Mouse (Mus musculus): ENCODE data around the gene Zc3h15.
"Not testable (repeated sequence)": the region's sequence is repeated elsewhere in the genome, so short reads cannot be mapped to it uniquely, and the experiment has no call there.

The Zc3h15 gene

DNA sequence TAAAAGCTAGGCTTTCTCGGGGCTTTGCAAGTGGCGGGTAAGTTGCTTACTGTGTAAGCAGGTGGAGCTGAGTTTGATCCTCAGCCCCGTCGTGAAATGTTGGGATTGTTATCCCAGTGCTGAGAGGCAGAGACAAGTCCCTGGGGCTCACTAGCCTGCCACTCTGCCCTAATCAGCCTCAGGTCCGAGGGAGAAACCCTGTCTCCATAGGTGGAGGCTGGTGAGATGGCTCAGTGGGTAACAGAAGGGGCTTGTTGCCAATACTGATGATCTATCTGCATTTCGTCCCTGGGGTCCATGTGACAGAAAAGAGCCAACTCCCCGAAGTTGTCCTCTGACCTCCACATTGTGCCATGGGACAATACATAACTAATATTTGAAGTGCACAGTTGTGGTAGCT, 30.2 kb downstream of the Zc3h15 start:
- DNase-seq (ENCODE audit: low spot score), result no peak

DNA sequence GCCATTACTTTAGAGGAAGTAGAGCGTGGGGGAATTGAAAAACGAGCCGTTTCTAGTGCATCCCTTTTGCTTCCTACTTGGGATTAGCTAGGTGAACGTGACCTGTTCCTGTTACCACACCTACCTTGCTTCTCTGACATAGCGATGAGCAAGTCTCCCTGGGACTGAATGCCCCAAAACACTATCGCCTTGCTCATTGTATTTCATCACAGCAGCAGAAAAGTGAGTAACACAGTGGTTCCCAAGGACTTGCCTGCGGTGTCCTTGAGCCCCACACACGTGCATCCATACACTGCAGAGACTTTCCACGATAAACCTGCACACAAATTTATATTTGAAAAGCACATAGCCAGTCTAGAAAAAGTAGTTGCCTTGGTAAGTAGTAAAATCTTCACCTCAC, 30.7 kb downstream of the Zc3h15 start:
- no peak for DNase-seq (ENCODE audit: low spot score)

DNA sequence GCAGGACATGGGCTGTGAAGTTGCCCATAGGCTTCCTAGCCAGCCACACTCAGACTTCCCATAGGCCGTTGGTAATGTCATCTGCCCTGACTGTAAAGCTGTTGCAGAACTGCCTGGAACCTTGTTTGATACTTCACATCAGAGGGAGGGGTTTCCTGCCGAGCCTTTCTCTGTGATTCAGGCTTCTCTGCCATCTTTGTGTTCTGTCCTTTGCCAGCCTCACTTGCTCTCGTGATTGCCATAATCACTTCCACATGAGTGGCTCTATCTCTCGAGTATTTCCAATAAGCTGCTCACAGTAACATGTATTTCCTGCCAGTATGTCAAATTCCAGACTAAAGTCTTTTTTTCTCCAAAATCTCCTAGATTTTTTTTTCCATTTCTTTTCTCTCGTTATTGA, 31.4 kb downstream of the Zc3h15 start:
- DNase-seq (ENCODE audit: low spot score), result no peak

DNA sequence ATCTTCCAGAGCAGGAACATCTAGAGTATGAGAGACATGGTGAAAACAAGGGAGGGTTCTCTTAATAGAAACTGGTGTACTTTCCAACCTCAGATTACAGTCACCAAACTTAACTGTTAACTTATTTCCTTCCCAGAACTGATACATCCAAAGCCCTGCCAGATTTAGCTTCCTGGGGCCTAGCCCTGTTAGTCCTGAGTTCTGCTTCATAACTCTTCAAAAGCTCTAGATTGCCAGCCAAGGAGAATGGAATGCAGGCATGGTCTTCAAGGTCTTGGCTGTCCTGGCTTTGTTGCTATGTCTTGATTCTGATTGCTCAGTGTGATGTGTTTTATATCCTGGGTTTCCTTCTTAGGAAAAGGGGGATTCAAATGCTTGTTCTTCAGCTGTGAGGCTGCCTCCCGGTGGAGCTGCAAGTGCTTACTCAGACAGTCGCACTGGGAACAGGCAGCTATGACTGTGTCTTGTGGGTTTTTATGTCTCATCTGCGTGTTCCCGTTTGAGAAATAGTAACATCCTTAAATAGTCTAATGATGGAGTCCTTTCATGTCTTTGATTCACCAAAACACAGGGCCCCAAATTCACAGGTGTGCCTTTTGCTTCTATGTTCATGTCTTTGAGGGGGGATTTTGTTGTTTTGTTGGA, 32.1 kb downstream of the Zc3h15 start:
- no peak for DNase-seq (ENCODE audit: low spot score)

DNA sequence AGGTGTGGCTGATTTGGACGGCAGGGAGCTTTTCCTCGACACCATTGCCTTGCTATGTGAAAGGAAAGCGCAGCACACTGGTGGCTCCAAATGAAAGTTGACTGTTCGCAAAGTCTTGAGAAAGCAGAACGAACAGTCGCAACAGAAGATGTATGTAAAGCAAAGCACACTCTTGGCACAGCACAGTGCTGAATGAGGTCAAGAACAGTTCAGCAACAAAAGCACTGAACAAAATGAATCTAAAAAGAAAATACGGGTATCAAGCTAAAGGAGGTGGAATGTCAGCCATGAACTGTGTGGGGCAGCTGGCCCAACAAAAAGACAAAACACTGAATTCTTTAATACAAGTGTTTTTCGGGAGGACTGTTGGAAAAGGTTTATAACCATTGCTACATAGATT, 37.1 kb downstream of the Zc3h15 start:
- no peak for DNase-seq (ENCODE audit: low spot score)

DNA sequence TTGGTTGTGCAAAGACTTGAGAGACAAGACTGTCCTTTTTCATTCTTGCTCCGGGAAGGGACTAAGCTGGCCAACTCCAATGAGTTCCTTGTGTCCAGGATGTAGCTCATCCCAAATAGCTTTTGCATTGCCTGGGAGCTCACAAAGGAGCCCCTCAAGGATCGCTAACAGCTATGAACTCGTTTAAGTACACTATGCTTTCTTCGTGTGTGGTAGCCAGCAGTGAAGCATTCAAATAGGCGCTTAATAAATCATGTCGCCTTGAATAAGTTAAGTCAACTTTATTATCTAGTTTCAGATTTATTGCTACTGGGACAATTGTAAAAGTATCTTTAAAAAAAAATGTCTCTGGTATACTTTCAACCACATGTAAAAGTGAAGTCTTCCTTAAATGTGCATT, 37.5 kb downstream of the Zc3h15 start:
- no peak for DNase-seq (ENCODE audit: low spot score)

DNA sequence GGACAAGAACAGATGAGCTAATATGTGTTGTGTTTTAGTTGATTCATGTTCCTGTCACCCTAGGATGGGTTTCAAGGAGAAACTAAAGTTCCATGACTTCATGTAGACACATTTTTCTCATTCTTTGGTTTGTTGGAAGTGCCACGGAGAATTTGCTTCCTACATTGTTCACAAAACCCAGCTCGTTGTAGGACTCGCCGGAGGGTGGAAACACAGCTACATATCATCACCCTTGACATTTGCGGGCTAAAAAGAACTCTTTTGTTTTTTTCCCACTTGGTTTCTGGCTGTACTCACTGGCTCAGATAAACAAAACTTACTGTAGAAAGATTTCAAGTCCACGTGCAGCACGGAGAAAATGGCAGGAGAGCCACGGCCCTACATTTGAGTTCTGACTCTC, 38.0 kb downstream of the Zc3h15 start:
- no peak for DNase-seq (ENCODE audit: low spot score)

DNA sequence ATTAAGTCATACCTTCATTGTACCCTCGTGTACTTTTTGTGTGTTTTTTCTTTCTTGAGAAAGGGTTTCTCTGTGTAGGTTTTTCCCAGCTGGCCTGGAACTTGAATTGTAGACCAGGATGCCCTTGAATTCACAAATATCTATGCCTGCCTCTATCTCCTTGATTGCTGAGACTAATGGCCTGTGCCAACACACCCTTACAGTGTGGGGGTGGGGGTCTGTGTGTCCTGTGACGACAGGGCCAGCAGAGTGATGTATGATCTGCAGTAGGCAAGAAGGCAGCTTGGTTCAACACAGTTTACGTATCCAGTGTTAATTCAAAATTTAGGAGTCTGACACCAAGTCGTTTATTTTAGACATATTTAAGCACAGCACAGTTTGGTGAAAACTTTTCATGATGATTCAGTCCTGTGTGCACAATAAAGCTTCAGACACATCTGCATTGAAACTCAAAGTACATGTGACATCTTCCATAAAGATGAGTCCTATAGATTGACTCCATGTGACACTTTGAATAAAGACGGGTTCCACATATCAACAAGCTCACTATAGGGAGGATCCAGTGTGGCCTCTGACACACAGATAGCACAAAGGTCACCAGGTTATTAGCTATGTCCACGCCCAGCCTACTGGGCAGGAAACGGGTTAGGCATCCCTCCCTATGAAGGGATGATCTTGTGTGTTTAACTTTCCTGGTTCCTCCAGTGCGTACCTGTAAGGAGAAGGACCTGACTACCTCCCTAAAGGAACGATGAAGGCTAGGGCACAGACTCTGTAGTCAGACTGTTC, 39.7 kb downstream of the Zc3h15 start:
- no peak for DNase-seq (ENCODE audit: low spot score)

DNA sequence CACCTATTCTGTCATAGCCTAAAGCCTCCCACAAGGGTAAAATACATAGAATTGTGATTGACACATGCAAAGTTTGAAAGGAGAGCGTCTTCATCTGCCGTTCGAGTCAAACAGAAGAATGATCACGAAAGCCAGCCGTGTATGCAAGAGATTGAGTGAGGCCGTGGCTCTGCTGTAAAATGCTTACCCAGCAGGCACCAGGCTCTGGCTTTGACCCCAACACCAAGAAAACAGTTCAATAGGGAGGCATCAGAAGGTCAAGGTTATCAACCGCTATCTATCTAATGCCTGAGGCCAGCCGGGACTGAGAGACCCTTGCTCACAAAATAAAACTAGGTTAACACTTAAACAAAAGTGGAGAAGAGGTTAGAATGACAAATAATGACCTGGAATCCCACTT, 40.5 kb downstream of the Zc3h15 start:
- DNase-seq (ENCODE audit: low spot score), result no peak

DNA sequence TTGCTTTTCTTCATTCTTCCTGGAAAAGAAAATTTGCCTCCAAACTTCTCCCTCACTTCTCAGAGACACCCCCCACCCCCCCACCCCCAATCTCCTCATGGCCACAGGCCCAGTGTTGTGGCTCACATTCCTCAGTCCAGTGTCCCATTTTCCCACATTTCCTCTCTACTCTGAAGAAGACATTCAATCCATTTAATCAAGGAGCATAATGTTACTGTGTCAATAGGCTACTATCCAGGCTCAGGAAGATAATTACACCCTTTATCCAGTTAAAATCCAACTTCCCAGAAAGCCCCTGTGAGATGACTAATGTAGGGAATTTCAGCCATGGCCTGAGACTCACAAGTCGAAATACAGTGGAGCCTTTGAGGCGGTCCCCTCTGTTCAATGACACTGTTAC, 46.1 kb downstream of the Zc3h15 start:
- DNase-seq (ENCODE audit: low spot score), result no peak

DNA sequence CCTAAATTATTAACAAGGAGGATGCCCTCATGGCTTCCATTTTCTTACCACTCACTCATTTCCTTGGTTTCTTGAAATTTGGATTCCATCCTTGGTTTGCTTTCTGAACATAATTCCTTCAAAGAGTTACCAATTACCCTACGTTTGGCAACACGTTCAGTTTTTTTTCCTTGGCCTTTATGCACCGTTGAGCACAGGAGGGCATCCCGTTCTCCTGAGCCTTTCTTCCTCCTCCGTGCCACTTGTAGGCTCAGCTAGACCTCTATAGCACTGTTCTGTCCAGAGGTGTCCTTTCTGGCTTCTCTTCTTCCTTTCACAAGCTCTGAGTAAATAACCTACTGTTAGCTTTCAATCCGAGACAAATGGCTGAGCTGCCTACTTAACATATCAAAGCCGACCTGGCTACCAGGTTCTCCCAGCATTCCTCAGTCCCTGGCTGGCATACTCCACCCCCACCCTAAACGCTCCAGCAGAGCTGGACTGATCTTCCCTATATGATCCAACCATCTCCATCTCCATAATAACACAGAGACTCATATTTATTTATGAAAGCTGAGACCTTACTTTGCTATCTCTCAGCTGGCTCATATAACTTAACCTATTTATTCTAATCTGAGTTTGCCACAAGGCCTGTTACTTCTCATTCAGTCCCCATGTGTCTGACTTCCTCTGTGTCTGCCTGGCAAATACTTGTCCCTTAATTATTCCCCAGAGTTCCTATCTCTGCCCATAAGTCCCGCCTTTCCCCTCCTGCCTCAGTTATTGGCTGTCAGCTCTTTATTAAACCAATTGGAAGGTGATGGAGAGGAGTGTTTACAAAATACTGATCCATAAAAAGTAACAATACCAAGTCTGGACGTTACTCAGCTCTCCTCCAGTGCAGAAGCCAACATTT, 48.7 kb downstream of the Zc3h15 start:
- no peak for DNase-seq (ENCODE audit: low spot score)

DNA sequence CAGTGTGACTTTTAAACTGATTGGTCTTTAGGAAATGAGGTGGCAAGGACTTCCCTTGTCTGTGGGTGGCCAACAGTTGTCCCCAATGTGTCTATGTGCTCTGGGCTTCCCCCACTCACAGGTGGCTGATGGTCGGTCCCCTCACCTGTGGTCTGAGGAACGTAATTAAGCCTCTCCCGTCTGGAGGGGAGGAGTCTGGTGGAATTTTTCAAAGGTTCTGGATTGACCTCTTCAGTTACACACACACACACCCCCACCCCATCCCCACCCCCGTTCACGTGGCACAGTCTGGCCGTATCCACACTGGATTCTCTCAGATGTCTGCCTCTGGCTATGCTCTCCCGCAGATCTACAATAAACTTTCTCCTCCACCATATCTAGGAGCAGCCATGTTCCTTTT, 49.8 kb downstream of the Zc3h15 start:
- no peak for DNase-seq (ENCODE audit: low spot score)

DNA sequence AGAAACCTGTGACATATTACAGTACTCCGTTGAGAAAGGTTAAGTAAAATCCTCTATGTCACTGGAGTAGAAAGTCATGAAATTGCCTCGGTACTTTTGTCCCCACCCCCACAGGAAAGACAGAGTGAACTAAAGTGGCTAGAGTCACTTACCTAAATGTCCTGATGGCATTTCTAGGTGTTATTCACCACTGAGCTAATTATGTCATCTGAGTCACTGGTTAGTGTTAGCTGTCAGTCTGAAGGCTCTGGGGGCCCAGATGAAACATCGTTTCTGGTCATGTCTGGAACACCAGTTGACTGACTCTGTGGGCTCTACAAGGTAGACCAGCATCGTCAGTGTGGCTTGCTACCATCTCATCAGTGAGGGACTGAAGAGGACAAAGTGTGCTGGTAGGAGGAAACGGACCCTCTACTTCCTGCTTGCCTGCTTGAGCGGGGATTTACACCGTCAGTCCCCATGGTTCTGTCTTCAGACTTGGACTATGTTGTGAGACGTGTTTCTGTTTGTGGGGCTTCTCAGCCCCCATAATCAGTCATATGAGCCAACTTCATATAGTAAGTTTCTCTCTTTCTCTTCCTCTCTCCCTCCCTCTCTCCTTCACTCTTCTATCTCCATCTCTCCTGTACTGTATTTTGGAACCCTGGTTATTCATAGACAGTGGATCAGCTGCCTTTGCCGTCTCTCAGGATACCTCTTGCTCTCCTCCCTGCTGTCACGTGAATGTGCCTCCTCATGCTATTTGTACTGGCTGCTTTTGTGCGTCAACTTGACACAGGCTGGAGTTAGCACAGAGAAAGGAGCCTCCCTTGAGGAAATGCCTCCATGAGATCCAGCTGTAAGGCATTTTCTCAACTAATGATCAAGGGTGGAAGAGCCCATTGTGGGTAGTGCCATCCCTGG, 51.4 kb downstream of the Zc3h15 start:
- DNase-seq (ENCODE audit: low spot score), result no peak

DNA sequence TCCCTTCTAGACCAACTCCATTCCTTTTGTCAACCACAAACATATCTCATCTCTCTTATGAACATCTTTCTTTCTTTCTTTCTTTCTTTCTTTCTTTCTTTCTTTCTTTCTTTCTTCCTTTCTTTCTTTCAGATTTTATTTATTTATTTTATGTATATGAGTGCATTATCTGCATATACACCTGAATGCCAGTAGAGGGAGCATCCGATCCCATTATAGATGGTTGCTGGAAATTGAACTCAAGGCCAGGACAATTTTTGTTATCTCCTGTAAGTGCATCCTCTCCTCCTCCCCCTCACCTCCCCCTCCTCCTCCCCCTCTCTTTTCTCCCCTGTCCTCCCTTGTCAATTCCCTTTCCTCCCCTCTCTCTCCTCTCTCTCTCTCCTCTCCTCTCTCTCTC, 54.2 kb downstream of the Zc3h15 start:
- no peak for DNase-seq (ENCODE audit: low spot score)

DNA sequence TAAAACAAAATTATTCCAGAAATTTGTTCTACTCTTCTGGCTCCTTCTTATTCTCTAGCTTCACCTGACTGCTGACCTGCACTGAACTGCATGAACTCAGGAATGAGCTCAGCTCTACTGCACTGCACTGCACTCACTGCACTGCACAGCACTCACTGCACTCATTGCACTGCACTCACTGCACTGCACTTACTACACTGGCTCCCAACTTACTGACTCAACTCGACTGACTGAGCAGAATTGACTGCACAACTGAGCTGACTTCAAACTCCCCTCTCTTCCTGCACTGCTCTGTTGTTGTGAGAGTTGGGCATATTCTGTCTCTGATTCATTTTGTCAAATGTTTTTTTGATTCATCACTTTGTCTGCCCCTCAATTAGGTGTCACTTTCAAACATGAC, 55.1 kb downstream of the Zc3h15 start:
- no peak for DNase-seq (ENCODE audit: low spot score)

DNA sequence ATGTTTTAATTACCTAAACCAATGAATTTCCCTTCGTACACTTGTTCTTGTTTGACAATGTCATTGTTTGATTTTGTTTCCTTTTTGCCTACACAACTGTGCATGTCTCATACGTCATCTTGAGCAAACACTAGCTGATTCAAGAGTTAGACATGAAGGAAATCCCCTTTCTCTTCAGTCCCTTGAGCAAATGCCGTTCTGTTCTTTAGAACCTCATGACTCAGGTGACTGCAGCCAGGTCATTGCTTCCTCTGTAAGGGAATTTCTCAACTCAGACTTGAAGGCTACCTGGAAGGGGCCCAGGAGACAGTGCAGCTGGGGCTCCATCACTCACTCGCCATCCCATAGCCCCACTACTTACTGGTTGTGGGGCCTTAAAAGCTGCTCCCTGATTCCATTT, 56.4 kb downstream of the Zc3h15 start:
- no peak for DNase-seq (ENCODE audit: low spot score)

DNA sequence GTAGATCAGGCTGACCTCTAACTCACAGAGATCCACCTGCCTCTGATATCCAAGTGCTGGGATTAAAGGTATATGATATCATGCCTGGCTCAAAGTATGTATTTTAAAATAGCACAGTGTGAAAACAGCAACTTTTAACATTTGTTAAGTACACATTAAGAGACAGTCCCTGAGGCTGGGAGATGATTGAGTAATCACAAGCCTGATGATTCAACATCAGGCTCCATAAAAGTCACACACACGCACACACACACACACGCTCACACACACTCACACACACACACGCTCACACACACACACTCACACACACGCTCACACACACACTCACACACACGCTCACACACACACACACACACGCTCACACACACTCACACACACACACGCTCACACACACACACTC, 58.2 kb downstream of the Zc3h15 start:
- DNase-seq (ENCODE audit: low spot score), result no peak

DNA sequence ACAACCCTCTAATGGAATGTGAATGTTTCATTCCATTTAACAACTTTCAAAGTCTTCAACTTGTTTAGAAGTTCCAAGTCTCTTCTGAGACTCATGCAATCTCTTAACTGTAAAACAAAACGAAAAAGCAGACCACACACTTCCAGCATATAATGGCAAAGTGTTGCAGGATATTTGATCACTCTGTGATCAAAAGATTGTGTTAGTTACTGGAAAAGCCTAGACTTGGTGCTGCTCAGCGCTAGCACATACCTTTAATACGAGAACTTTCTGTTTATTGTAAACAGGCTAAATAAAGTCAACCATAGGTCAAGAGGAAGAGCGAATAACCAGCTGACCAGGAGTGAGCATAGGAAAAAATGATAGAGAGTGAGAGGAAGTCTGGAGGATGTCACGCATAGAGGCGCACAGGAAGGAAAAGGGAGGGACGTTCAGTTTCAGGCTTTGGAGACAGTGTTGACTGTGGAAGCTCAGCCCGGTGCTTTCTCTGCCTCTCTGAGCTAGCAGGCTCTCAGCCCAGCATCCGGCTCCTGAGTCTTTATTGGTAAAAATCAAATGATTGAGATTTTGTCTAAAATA, 61.4 kb downstream of the Zc3h15 start:
- no peak for DNase-seq (ENCODE audit: low spot score)

DNA sequence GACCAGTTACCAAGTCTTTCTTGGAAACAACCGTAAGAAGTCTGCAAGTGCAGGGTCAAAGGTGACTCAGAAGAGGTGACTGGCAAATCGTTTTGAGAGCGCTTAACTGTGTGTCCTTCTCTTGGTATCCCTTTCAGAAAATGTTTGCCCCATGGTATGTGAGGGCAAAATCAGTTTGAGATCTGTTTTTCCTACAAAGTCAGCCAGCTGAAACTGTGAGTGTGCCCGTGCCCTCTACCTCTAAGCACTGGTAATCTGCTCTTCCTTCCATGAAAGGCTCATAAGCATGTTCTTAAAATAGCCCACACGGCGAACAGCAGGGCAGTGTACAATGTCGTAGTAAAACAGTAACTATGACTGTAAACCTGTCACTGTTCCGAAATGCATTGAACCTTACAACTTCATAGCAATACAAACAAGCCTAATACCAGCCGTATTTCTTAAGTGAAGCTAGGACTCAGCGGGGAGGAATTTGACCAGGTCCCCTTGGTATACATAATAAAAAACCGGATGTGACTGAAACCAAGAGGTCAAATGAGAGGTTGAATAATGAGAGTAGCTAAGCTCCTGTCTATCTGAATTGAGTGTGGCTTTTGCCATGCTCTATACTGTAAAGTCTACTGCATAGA, 65.8 kb downstream of the Zc3h15 start:
- DNase-seq (ENCODE audit: low spot score), result no peak

DNA sequence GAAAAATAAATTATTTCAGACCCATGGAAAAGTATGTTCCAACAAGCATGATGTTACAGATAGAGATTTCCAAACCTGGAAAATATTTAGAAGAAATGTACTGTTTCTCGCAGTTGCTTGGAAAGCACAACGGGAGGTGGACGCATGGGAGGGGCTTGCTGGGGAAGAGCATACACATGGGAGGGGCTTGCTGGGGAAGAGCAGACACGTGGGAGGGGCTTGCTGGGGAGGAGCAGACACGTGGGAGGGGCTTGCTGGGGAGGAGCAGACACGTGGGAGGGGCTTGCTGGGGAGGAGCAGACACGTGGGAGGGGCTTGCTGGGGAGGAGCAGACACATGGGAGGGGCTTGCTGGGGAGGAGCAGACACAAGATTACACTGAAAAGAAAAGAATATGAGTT, 69.0 kb downstream of the Zc3h15 start:
- DNase-seq (ENCODE audit: low spot score), result not testable (repeated sequence)

DNA sequence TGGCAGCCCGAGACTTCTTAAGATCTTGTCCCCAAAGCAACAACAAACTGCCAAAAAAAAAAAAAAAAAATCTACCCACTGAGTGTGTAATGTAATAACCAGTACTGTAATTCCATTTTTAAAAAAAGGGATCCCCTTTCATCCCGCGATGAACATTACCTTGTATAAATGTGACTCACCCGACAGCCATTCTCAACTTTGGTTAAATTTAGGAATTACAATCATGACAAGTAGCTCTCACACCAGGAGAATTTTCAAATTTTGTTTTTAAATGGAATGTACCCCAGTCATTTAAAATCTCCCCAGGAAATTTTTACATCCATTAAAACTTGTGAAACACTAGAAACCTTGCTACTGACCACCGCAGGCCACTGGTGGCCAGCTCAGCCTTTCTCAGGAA, 69.7 kb downstream of the Zc3h15 start:
- DNase-seq (ENCODE audit: low spot score), result no peak
